Mouse (Mus musculus) G1E (cell line): ENCODE measurements around the gene Zfp217.

ENCODE experiments used
- CTCF ChIP-seq: IDR thresholded peaks from 2 replicates; pipeline ENCODE4 v1.5.1; 2012; ENCODE audit warnings: low read depth, low read length, inconsistent platforms, mixed read lengths
- GATA1 ChIP-seq: IDR thresholded peaks from 2 replicates; pipeline ENCODE4 v1.6.1; 2012; ENCODE audit warnings: borderline replicate concordance, low read length, inconsistent platforms, mixed read lengths
- GATA2 ChIP-seq: IDR thresholded peaks from 2 replicates; pipeline ENCODE4 v1.6.1; 2012; ENCODE audit warnings: low read depth, low read length, inconsistent platforms, borderline replicate concordance
- POLR2AphosphoS5 ChIP-seq: IDR thresholded peaks from 2 replicates; pipeline ENCODE4 v1.6.1; 2012; ENCODE audit warnings: low read depth, low read length, inconsistent platforms; ENCODE audit not compliant: insufficient replicate concordance
- TAL1 ChIP-seq: conservative IDR thresholded peaks from 2 replicates; pipeline ENCODE4 v1.6.1; 2012; ENCODE audit warnings: low read depth, low read length, inconsistent platforms, mixed read lengths

- TF ChIP-seq CTCF, result no peak
- TF ChIP-seq TAL1, result no peak
- TF ChIP-seq POLR2AphosphoS5, result no peak
- TF ChIP-seq GATA1, result no peak
- TF ChIP-seq GATA2, result no peak
These were observed 41.9 kb downstream of the Zfp217 start for GRCm38 (mm10) chr2:170106000-170106399.
